Mouse (Mus musculus): ENCODE measurements at regions not wholly inside any gene's neighbourhood (a gene's known extent, or its start where the extent isn't known, plus 50 kb on each side); places are given as distances from the start of the nearest gene placed in this dataset.

DNA sequence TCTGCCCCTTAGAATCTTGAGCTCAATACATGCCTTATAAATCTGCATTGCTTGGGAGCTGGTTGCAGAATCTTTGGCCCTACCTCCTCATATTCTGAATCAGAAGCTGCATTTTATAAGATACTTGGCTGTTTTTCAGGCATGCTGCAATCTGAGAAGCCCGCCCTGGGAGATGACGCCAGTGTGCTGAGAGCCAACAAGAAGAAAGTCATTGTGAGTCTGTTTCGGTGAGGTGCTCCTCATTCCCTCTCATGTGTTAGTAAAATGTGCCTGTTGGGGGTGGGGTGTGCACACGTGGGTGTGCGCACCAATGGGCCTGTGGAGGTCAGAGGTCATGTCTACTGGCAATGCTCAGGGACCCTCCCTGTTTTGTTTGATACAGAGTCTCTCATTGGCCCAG lies 388.7 kb downstream of the Agtpbp1 start:
- ATAC-seq (replicated peaks; ENCODE audit: extremely low read depth, insufficient read depth, low FRiP score): no peak
- no peak overlapping the region for H3K27ac ChIP-seq (ENCODE audit: low read length)

DNA sequence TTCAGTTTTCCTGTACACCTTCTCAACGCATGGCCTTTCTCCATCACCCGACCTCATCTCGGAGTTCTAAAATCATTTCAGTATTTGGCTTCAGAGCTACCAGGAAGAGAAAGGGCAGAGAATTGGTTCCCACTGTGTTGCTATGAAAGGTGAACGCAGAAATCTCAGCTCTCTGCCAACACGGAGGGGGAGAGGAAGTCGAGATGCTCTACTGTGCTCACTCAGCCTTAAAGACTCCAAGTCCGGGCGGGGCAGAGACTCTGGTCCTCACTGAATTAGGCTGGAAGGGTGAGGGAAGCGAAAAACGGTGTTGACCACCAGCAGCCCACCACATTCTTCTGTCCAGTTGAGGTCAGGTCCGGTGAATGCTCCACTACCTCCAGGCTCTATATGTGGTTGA lies 382.1 kb downstream of the Ntrk2 start:
- Histone ChIP-seq H3K9me3 (replicated peaks; ENCODE audit: control insufficient read depth, low read length) (peaks cover 3% of the 10 kb centered on the region; the same call in 1 of the 2 replicates), H3K27me3 (ENCODE audit: control insufficient read depth, insufficient read depth, low read length) (no peaks in the 10 kb centered on the region), H3K4me3 (ENCODE audit: low read length) (no peak overlapping the region), H3K4me2 (ENCODE audit: low read depth, low read length) (no peak overlapping the region), H3K36me3 (ENCODE audit: control insufficient read depth, insufficient read depth) (no peaks in the 10 kb centered on the region), H3K27ac (ENCODE audit: low read length) (no peak overlapping the region), H3K4me1 (ENCODE audit: control insufficient read depth, insufficient read depth, low read length) (no peaks in the 10 kb centered on the region), H3K9ac (ENCODE audit: low read length) (no peak overlapping the region)
- ATAC-seq (replicated peaks; ENCODE audit: extremely low read depth, insufficient read depth, low FRiP score): no peak
- WGBS: 77% methylated on average over 11 of the region's 11 CpGs

More for the DNA sequence above, 388.7 kb downstream of the Agtpbp1 start:
- H3K9ac ChIP-seq (ENCODE audit: low read length): no peak overlapping the region
- H3K4me2 ChIP-seq (ENCODE audit: low read depth, low read length): no peak overlapping the region
- 67% methylated on average over 5 of the region's 5 CpGs for WGBS
- no peaks in the 10 kb centered on the region for H3K27me3 ChIP-seq (ENCODE audit: control insufficient read depth, insufficient read depth, low read length)
- H3K4me1 ChIP-seq (ENCODE audit: control insufficient read depth, insufficient read depth, low read length): no peaks in the 10 kb centered on the region
- H3K36me3 ChIP-seq (ENCODE audit: control insufficient read depth, insufficient read depth): no peaks in the 10 kb centered on the region
- no peaks in the 10 kb centered on the region for H3K9me3 ChIP-seq (replicated peaks; ENCODE audit: control insufficient read depth, low read length)
- no peak overlapping the region for H3K4me3 ChIP-seq (ENCODE audit: low read length)

Measured in heart, embryonic 16.5 days (tissue).